Mouse (Mus musculus) midbrain, embryonic 15.5 days (tissue): Measurements from ENCODE around the gene Pilra. TPM values are rescaled to one million over a fixed set of nuclear protein-coding genes. Genes with fewer than 3 reads are reported as not detected.
"Not testable (repeated sequence)": the region's sequence is repeated elsewhere in the genome, so short reads cannot be mapped to it uniquely, and the experiment has no call there.

Experiments
- ATAC-seq: fragments of 200-750 bp; cut with Nextera tagmentation; replicated peaks from 2 replicates; pipeline ENCODE4 v1.8.0; 2017; ENCODE audit warnings: moderate TSS enrichment
- H3K27ac ChIP-seq: fragments of 300-500 bp; sonication (generic); 2 replicates; pipeline ENCODE4 v1.5.1; 2015; ENCODE audit warnings: mild to moderate bottlenecking, inconsistent platforms
- H3K27me3 ChIP-seq: fragments of 300-500 bp; sonication (generic); replicated peaks from 2 replicates; pipeline ENCODE4 v1.6.1; 2015; ENCODE audit warnings: inconsistent platforms
- H3K36me3 ChIP-seq: fragments of 300-500 bp; sonication (generic); replicated peaks from 2 replicates; pipeline ENCODE4 v1.6.1; 2015; ENCODE audit warnings: inconsistent platforms
- H3K4me1 ChIP-seq: fragments of 300-500 bp; sonication (generic); 2 replicates; pipeline ENCODE4 v1.6.1; 2015; ENCODE audit warnings: inconsistent platforms
- H3K4me2 ChIP-seq: fragments of 300-500 bp; sonication (generic); 2 replicates; pipeline ENCODE4 v1.6.1; 2015; ENCODE audit warnings: inconsistent platforms, mild to moderate bottlenecking, moderate library complexity
- H3K4me3 ChIP-seq: fragments of 300-500 bp; sonication (generic); 2 replicates; pipeline ENCODE4 v1.5.1; 2015; ENCODE audit warnings: mild to moderate bottlenecking, inconsistent platforms
- H3K9ac ChIP-seq: fragments of 300-500 bp; sonication (generic); 2 replicates; pipeline ENCODE4 v1.6.1; 2015; ENCODE audit warnings: mild to moderate bottlenecking, inconsistent platforms
- H3K9me3 ChIP-seq: fragments of 300-500 bp; sonication (generic); 2 replicates; pipeline ENCODE4 v1.6.1; 2016; ENCODE audit warnings: inconsistent platforms
- whole genome bisulfite sequencing: fragments of 180-500 bp; shearing (Covaris S2); methylation state at CpG from one replicate; pipeline ENCODE4 v1.1.7; 2015; ENCODE audit warnings: mixed read lengths; 5-methylcytosine and 5-hydroxymethylcytosine counted together
- polyA plus RNA-seq: library from polyadenylated mRNA; unstranded; fragments of >200 nt; fragmentation: Nextera tagmentation; extraction: Ambion mirVana; gene quantifications from 2 replicates; pipeline ENCODE4 v1.2.1, GENCODE M21; 2015

Gene Pilra
- polyA plus RNA-seq, 1 experiment from 2014 or later = not detected

DNA sequence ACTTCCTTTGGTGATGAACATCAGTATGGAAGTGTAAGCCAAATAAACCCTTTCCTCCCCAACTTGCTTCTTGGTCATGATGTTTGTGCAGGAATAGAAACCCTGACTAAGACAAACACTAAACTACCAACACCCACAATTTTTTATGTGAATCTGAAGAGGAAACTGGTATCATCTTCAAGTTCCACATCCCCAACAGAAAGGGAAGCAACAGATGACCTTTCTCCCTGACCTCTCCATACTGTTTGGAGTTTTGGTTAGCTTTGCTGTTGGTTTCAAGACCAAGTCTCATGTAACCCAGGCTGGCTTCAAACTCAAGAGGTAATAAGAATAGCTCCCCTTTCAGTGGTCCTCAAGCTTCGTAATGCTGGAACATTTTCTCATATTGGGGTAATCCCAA lies 14.2 kb upstream of the Pilra start:
- H3K27me3 ChIP-seq, H3K36me3 ChIP-seq, ATAC-seq, H3K9me3 ChIP-seq, H3K4me3 ChIP-seq, H3K9ac ChIP-seq, H3K4me1 ChIP-seq, H3K4me2 ChIP-seq, H3K27ac ChIP-seq: not testable (repeated sequence)
- WGBS = 90% methylated on average over 1 of the region's 1 CpGs

DNA sequence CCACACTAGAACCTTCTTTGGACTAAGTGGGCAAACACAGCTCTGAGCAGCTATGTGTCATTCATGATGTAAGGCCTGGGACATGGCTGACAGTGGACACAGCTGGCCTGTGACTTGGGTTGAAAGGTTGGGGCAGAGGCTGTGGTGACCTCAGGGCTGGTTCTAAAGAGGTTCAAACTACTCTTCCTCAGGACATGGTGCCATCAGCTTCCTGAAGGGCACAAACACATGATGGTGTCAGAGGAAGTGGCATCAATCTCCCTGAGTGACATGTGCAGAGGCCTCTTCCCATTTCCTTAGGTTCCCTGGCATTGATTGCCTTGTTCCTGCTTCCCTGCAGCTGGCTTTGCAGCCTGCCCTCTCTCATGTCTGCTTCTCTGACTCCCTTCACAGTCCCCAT lies 1.0 kb upstream of the Pilra start:
- H3K36me3 ChIP-seq, H3K9me3 ChIP-seq, H3K4me2 ChIP-seq, H3K27me3 ChIP-seq, H3K9ac ChIP-seq, H3K27ac ChIP-seq, H3K4me1 ChIP-seq, ATAC-seq, H3K4me3 ChIP-seq: not testable (repeated sequence)

DNA sequence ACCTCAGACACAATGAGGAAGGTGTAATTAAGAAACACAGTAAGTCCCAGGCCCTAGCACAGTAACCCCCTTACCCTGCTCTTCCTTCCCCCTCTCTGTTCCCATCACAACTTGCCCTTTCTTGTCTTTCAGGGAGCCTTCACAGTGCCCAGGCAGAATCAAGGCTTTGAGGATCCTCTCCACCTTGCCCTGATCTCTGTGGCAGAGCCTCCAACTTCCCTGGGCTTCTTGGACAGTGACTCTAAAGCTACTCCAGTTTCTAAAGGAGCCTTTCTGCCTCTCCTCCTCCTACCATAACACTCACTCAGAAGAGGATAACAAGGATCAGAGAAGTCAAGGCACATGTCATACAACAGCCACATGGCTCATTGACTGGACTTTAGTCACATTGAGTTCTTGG lies 530 bp upstream of the Pilra start:
- H3K27ac ChIP-seq = no peak overlapping the region
- ATAC-seq = no peak

DNA sequence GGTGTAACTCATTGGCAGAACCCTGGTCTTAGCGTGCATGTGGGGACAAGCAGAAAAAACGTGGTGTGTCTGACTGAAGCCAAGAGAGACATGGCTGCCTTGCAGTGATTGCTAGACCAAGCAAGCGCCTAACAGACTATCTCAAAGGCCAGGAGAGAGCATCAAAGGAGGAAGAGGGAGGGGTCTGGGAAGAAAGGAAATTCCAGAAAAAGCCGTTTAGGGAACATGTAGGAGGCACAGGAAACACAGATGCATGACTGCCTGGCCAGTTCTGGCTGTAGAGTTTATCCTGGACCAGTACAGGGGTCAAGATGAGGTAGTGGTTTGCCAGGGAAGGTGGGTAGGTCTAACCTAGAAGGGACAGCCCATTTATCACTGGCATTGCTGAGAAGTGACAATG lies 2.6 kb downstream of the Pilra start:
- Histone ChIP-seq H3K4me3 (no peak overlapping the region), H3K4me2 (no peak overlapping the region), H3K9ac (no peak overlapping the region), H3K9me3 (no peaks in the 10 kb centered on the region), H3K27ac (no peak overlapping the region), H3K27me3 (no peaks in the 10 kb centered on the region), H3K36me3 (no peaks in the 10 kb centered on the region), H3K4me1 (no peaks in the 10 kb centered on the region)
- 63% methylated on average over 4 of the region's 4 CpGs for WGBS
- ATAC-seq = no peak

More for the DNA sequence above, 530 bp upstream of the Pilra start:
- no peaks in the 10 kb centered on the region for H3K27me3 ChIP-seq
- H3K36me3 ChIP-seq = no peaks in the 10 kb centered on the region
- no peak overlapping the region for H3K9ac ChIP-seq
- no peak overlapping the region for H3K4me2 ChIP-seq
- no peak overlapping the region for H3K4me3 ChIP-seq
- H3K9me3 ChIP-seq = no peaks in the 10 kb centered on the region
- H3K4me1 ChIP-seq = no peaks in the 10 kb centered on the region

DNA sequence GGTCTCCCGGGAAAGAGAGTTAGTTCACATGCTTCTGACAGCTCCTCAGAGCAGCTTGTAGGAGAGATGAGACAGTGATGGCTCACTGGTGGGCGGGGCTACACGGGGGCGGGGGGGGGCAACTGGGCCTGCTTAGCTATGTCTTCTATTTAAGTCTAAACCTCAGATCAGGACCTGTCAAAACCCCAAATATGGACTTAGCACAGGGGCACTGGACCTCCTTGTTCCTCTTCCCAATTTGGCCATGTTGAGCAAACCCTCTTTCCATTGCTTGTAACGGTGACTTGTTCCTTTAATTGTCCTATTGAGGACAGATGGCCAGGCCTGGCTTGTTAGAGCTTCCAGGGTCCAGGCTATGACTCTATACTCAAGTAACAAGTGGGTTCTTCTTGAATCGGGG lies 4.6 kb downstream of the Pilra start:
- Histone ChIP-seq H3K9me3 (no peaks in the 10 kb centered on the region), H3K27me3 (no peaks in the 10 kb centered on the region), H3K36me3 (no peaks in the 10 kb centered on the region), H3K4me1 (no peaks in the 10 kb centered on the region), H3K4me2 (no peak overlapping the region), H3K9ac (no peak overlapping the region), H3K27ac (no peak overlapping the region), H3K4me3 (no peak overlapping the region)
- 77% methylated on average over 6 of the region's 6 CpGs for WGBS
- ATAC-seq = no peak

DNA sequence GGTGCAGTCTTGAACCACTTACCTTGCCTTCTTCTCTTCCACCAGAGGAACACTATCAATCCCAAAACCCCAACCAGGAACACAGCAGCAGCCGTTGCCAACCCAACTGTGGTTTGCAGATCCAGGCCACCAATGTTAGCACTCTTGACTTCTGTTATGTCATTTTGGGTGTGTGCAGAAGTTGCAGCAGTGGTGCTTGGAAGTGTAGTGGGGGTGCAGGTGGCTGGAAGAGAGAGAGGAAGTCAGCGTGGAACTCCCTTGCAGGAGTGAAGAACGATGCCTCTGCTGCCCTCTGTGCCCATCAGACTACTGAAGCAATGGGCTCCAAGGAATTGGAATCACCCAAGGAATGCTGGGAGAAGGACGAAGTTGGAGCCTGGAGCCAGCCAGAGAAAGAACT lies 5.0 kb downstream of the Pilra start:
- no peak overlapping the region for H3K27ac ChIP-seq
- no peak overlapping the region for H3K4me3 ChIP-seq
- no peaks in the 10 kb centered on the region for H3K9me3 ChIP-seq
- H3K27me3 ChIP-seq = no peaks in the 10 kb centered on the region
- no peak for ATAC-seq
- no peak overlapping the region for H3K9ac ChIP-seq
- no peaks in the 10 kb centered on the region for H3K36me3 ChIP-seq
- H3K4me1 ChIP-seq = no peaks in the 10 kb centered on the region
- no peak overlapping the region for H3K4me2 ChIP-seq
- 93% methylated on average over 4 of the region's 4 CpGs for WGBS

DNA sequence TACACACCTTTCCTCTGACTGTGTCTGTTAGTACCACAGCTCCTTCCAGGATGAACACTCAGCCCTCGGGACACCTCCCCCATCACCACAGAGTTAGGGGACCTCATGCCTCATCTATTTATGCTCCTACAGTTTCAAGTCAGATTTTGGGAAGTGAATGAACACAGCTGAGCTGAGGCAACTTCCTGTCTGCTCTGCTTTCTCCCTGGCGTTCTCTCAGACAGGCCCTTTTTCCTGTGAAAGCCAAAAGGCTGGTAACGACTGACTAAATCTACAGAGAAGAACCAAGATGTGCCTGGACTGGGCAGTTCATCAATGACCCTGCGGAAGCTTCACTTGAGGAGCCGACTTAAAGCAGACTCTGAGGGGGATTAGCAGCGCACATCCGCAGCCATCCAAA lies 5.8 kb downstream of the Pilra start:
- Histone ChIP-seq H3K9me3 (no peaks in the 10 kb centered on the region), H3K4me1 (no peaks in the 10 kb centered on the region), H3K4me2 (no peak overlapping the region), H3K27ac (no peak overlapping the region), H3K36me3 (no peaks in the 10 kb centered on the region), H3K9ac (no peak overlapping the region), H3K27me3 (no peaks in the 10 kb centered on the region), H3K4me3 (no peak overlapping the region)
- 82% methylated on average over 7 of the region's 7 CpGs for WGBS
- ATAC-seq = no peak

DNA sequence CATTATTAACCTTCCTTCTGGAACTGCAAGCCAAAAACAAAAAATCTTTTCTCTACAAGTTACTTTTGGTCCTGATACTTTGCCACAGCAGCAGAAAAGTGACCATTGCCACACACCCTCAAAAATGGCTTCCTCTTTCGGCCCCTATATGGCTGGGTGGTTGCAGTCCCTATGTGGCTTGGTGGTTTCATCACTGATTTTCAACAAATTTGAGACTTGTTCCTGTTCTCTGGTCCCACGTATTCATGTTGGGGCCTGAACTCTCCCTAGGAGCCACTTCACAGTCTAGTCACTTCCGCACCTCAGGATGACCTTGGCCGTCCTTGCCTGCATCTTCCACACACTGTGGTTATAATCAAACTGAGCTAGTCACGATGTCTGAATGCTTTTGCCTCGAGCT lies 7.4 kb downstream of the Pilra start:
- Histone ChIP-seq H3K36me3 (no peaks in the 10 kb centered on the region), H3K27me3 (no peaks in the 10 kb centered on the region), H3K9me3 (no peaks in the 10 kb centered on the region), H3K27ac (no peak overlapping the region), H3K4me2 (no peak overlapping the region), H3K9ac (no peak overlapping the region), H3K4me1 (no peaks in the 10 kb centered on the region), H3K4me3 (no peak overlapping the region)
- WGBS = 81% methylated on average over 6 of the region's 6 CpGs
- ATAC-seq = no peak

DNA sequence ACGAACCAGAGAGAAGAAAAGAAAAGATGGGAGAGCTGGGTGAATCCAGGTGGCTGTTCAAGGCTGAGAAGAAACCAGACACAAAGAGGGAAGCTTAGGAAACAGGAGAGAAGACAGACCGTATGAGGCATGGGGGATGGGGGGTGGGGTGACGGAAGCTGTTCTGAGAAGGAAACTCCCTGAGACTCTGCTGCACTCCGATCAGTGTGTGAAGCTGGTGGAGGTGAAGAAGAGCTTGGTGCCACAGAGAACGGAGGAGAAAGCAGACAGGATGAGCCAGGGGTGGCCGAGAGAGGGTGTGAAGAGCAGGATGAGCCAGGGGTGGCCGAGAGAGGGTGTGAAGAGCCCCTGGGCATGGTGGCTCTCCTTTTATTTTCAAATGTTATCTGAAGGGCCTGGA lies 9.7 kb downstream of the Pilra start:
- Histone ChIP-seq H3K9me3 (no peaks in the 10 kb centered on the region), H3K4me2 (no peak overlapping the region), H3K4me3 (no peak overlapping the region), H3K36me3 (no peaks in the 10 kb centered on the region), H3K27me3 (no peaks in the 10 kb centered on the region), H3K4me1 (no peaks in the 10 kb centered on the region), H3K27ac (no peak overlapping the region), H3K9ac (no peak overlapping the region)
- 79% methylated on average over 7 of the region's 7 CpGs for WGBS
- ATAC-seq = no peak

DNA sequence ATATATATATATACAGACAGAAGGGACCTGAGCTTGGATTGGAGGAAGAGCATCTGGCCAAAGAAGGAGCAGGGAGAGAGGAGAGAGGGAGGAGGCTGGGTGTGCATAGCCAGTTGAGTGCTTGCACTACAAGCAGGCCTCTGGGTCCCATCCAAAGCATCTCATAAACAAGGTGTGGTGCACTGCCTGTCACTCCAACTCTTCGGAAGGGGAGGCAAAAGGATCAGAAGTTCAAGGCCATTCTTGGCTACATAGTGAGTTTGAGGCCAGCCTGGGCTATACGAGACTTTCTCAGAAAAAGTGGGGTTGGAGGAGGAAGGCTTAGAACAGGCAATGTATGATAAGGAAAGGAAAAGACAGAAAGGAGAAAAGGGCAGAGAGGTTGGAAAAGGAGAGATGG lies 10.1 kb downstream of the Pilra start:
- H3K4me3 ChIP-seq = no peak overlapping the region
- WGBS = 79% methylated on average over 2 of the region's 2 CpGs

DNA sequence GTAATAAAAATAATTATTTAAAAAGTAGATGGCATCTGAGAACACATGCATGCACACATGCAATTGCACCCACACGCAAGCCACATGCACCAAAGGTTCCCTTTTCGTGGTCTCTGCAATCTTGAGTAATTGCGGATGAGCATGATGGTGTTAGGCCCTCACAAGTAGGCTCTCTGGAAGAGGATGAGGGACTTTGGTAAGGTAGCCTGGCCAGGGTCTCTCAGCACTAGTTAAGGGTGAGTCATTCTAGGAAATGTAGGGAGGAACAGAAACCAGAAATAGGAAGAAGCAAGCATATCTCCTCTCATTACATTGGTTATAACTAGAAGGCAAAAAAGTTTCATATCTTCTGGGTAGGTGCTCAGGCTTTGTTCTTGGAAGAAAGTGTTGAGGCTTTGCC lies 11.1 kb downstream of the Pilra start:
- Histone ChIP-seq H3K4me3 (no peak overlapping the region), H3K9ac (no peak overlapping the region), H3K27me3 (no peaks in the 10 kb centered on the region), H3K9me3 (no peaks in the 10 kb centered on the region), H3K4me1 (no peaks in the 10 kb centered on the region), H3K36me3 (no peaks in the 10 kb centered on the region), H3K27ac (no peak overlapping the region), H3K4me2 (no peak overlapping the region)
- no peak for ATAC-seq
- WGBS = 94% methylated on average over 3 of the region's 3 CpGs

More for the DNA sequence above, 10.1 kb downstream of the Pilra start:
- H3K27ac ChIP-seq = no peak overlapping the region
- H3K36me3 ChIP-seq = no peaks in the 10 kb centered on the region
- H3K9ac ChIP-seq = no peak overlapping the region
- no peaks in the 10 kb centered on the region for H3K27me3 ChIP-seq
- ATAC-seq = no peak
- H3K4me1 ChIP-seq = no peaks in the 10 kb centered on the region
- no peak overlapping the region for H3K4me2 ChIP-seq
- H3K9me3 ChIP-seq = no peaks in the 10 kb centered on the region

DNA sequence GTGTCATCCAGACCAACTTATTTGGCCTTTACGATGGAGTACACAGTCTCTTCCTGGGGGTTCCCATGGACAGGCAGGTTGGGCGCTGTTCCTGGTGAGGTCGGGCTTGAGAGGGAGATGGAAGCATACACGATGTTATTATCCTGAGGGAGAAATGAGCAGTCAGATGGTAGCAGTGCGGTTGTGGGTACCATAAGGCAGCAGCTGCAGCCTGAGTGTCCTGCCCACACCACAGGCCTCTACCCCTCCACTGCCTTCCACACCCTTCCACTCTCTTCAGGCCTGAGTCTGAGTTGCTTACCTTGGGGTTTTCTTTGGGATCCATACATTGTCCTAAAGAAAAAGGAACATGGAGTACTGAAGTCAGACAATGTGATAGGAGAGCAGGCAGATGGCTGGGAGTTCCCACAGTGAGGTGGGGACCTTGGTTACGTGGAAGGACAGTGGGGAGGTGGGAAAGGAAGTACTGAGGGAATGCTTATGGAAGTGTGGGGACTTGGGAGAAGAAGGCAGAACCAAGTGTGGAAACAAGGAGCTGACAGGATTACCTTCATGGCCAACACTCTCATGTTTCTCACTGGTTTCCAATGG lies 12.5 kb downstream of the Pilra start:
- Histone ChIP-seq H3K27me3 (no peaks in the 10 kb centered on the region), H3K9me3 (no peaks in the 10 kb centered on the region), H3K4me3 (no peak overlapping the region), H3K9ac (no peak overlapping the region), H3K36me3 (no peaks in the 10 kb centered on the region), H3K4me1 (no peaks in the 10 kb centered on the region), H3K27ac (no peak overlapping the region), H3K4me2 (no peak overlapping the region)
- WGBS = 89% methylated on average over 6 of the region's 6 CpGs
- ATAC-seq = no peak

DNA sequence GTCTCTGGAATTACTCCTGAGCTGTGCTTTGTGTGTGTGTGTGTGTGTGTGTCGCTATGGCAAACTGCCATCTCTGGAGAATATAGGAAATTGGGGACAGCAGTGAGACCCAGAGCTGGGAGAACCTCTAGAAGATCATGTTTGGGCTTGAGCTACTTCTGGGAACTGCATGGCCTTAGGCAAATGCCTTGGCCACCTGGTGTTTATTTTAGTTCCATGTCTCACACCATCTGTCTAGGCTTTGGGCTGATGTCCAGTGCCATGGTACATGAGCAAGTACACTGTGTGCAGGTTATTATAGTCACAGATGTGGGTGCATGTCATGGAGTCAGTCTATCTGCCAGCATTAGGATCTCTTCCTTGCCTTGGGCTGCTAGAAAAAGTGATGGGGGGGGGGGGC lies 13.5 kb downstream of the Pilra start:
- 85% methylated on average over 1 of the region's 1 CpGs for WGBS
- Histone ChIP-seq H3K4me1 (no peaks in the 10 kb centered on the region), H3K27me3 (no peaks in the 10 kb centered on the region), H3K9me3 (no peaks in the 10 kb centered on the region), H3K4me2 (no peak overlapping the region), H3K4me3 (no peak overlapping the region), H3K36me3 (no peaks in the 10 kb centered on the region), H3K9ac (no peak overlapping the region), H3K27ac (no peak overlapping the region)
- no peak for ATAC-seq

DNA sequence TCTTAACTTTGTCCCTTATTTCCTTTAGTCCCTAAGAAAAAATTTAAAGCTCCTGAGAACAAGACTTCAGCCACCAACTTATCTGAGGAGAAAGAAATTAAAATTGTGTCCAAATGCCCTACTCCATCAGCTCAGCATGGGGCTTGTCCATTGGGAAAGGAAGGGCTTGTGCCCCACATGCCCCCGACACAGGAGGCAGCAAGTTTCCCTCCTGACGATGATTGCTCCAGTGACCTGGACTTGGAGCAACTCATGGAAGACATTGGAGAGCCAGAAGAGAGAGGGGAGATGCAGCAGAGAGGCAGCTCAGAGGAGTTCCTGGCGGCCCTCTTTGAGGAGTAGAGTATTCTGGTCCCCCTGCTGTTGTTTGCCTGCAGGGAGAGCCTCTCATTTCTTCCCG lies 14.0 kb downstream of the Pilra start:
- 80% methylated on average over 4 of the region's 4 CpGs for WGBS
- Histone ChIP-seq H3K4me3 (no peak overlapping the region), H3K9me3 (no peaks in the 10 kb centered on the region), H3K36me3 (no peaks in the 10 kb centered on the region), H3K4me1 (no peaks in the 10 kb centered on the region), H3K27me3 (no peaks in the 10 kb centered on the region), H3K9ac (no peak overlapping the region), H3K27ac (no peak overlapping the region), H3K4me2 (no peak overlapping the region)
- ATAC-seq = no peak
